Mouse (Mus musculus): ENCODE data around the gene Dnttip1.

DNA sequence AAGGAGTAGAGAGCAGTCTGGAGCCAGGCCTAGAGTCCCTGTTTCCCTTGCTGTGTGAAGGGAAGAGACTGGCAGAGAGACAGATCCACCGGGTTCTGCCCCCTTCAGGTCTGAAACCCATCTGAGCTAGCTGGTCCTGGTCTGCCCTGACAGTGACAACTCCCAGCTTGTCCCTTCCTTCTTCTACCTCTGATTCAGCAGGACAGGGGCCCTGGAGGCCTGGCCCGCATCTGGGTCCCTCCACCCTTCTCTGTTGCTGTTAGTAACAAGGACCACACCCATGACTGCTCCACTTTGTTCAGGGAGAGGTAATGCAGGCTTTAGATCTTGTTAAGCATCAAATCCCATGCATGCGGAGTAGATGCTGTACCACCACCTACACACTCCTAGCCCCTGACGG is 42.6 kb downstream of the Dnttip1 start:
- TF ChIP-seq CTCF (conservative IDR thresholded peaks at IDR 0.05 in 1 of 2, IDR thresholded peaks at IDR 0.05 in 1 of 2; ENCODE audit: low read depth in 2 of 2, low read length in 2 of 2) (no peak), EP300 (IDR thresholded peaks at IDR 0.05; ENCODE audit: low read length) (no peak), POLR2A (IDR thresholded peaks at IDR 0.05; ENCODE audit: low read depth, low read length) (no peak)
